Mouse (Mus musculus): ENCODE data around the gene Rbm47. TPM values are rescaled to one million over a fixed set of nuclear protein-coding genes. Genes with fewer than 3 reads are reported as not detected.

Gene Rbm47
- polyA plus RNA-seq, 1 experiment from 2014 or later: 53.2 TPM

GRCm38 (mm10) chr5:66151301-66152188, 21.4 kb downstream of the Rbm47 start:
- Histone ChIP-seq H3K4me2 (replicated peaks; ENCODE audit: low read depth, low read length) (peak overlapping the region; percentile 87), H3K9ac (replicated peaks; ENCODE audit: low read depth, low read length) (peak overlapping the region; percentile 46; the same call in 1 of the 2 replicates), H3K36me3 (ENCODE audit: control insufficient read depth, insufficient read depth, low read length) (no peaks in the 10 kb centered on the region), H3K4me3 (ENCODE audit: low read depth, low read length) (peak overlapping the region; percentile 52), H3K9me3 (ENCODE audit: control insufficient read depth, low read depth, low read length) (no peaks in the 10 kb centered on the region), H3K4me1 (ENCODE audit: control insufficient read depth, insufficient read depth, low read length) (0 out of 2 replicates have a peak, but pooled peaks cover 3% of the 10 kb centered on the region), H3K27ac (ENCODE audit: low read length) (peak overlapping the region; percentile 94), H3K27me3 (ENCODE audit: control insufficient read depth, insufficient read depth, low read length) (peaks cover 7% of the 10 kb centered on the region; the same call in 1 of the 2 replicates)
- peak; percentile 69 for ATAC-seq (ENCODE audit: insufficient number of reproducible peaks, insufficient read depth, low FRiP score, low read depth)
- 9% methylated on average over 37 of the region's 37 CpGs for WGBS

GRCm38 (mm10) chr5:66150706-66151300, 22.1 kb downstream of the Rbm47 start:
- H3K9ac ChIP-seq (replicated peaks; ENCODE audit: low read depth, low read length): peak overlapping the region; percentile 46
- peaks cover 7% of the 10 kb centered on the region; the same call in 1 of the 2 replicates for H3K27me3 ChIP-seq (ENCODE audit: control insufficient read depth, insufficient read depth, low read length)
- ATAC-seq (ENCODE audit: insufficient number of reproducible peaks, insufficient read depth, low FRiP score, low read depth): peak; percentile 88
- under 1% methylated on average over 43 of the region's 43 CpGs for WGBS
- peak overlapping the region; percentile 52 for H3K4me3 ChIP-seq (ENCODE audit: low read depth, low read length)
- H3K4me1 ChIP-seq (ENCODE audit: control insufficient read depth, insufficient read depth, low read length): 0 out of 2 replicates have a peak, but pooled peaks cover 3% of the 10 kb centered on the region
- H3K4me2 ChIP-seq (replicated peaks; ENCODE audit: low read depth, low read length): peak overlapping the region; percentile 87
- H3K36me3 ChIP-seq (ENCODE audit: control insufficient read depth, insufficient read depth, low read length): no peaks in the 10 kb centered on the region
- H3K27ac ChIP-seq (ENCODE audit: low read length): peak overlapping the region; percentile 94
- no peaks in the 10 kb centered on the region for H3K9me3 ChIP-seq (ENCODE audit: control insufficient read depth, low read depth, low read length)

GRCm38 (mm10) chr5:66150106-66150705, 22.7 kb downstream of the Rbm47 start:
- 2% methylated on average over 18 of the region's 18 CpGs for whole genome bisulfite sequencing
- Histone ChIP-seq H3K36me3 (ENCODE audit: control insufficient read depth, insufficient read depth, low read length) (no peaks in the 10 kb centered on the region), H3K9ac (replicated peaks; ENCODE audit: low read depth, low read length) (peak overlapping the region; percentile 46), H3K27ac (ENCODE audit: low read length) (peak overlapping the region; percentile 94), H3K4me1 (ENCODE audit: control insufficient read depth, insufficient read depth, low read length) (0 out of 2 replicates have a peak, but pooled peaks cover 3% of the 10 kb centered on the region), H3K4me2 (replicated peaks; ENCODE audit: low read depth, low read length) (peak overlapping the region; percentile 87), H3K9me3 (ENCODE audit: control insufficient read depth, low read depth, low read length) (no peaks in the 10 kb centered on the region), H3K4me3 (ENCODE audit: low read depth, low read length) (peak overlapping the region; percentile 52), H3K27me3 (ENCODE audit: control insufficient read depth, insufficient read depth, low read length) (peaks cover 7% of the 10 kb centered on the region; the same call in 1 of the 2 replicates)
- no peak for ATAC-seq (ENCODE audit: insufficient number of reproducible peaks, insufficient read depth, low FRiP score, low read depth)

- Histone ChIP-seq H3K4me2 (replicated peaks; ENCODE audit: low read depth, low read length) (peak overlapping the region; percentile 87), H3K36me3 (ENCODE audit: control insufficient read depth, insufficient read depth, low read length) (no peaks in the 10 kb centered on the region), H3K27me3 (ENCODE audit: control insufficient read depth, insufficient read depth, low read length) (peaks cover 7% of the 10 kb centered on the region; the same call in 1 of the 2 replicates), H3K27ac (ENCODE audit: low read length) (no peak overlapping the region), H3K9me3 (ENCODE audit: control insufficient read depth, low read depth, low read length) (no peaks in the 10 kb centered on the region), H3K4me3 (ENCODE audit: low read depth, low read length) (peak overlapping the region; percentile 52; the same call in 1 of the 2 replicates), H3K9ac (replicated peaks; ENCODE audit: low read depth, low read length) (0 out of 2 replicates have a peak overlapping the region, but pooled peaks have one; percentile 6), H3K4me1 (ENCODE audit: control insufficient read depth, insufficient read depth, low read length) (0 out of 2 replicates have a peak, but pooled peaks cover 3% of the 10 kb centered on the region)
- 33% methylated on average over 3 of the region's 3 CpGs for WGBS
- no peak for ATAC-seq (ENCODE audit: insufficient number of reproducible peaks, insufficient read depth, low FRiP score, low read depth)
These were observed 23.3 kb downstream of the Rbm47 start for GRCm38 (mm10) chr5:66149571-66149970.

GRCm38 (mm10) chr5:66149111-66149510, 23.8 kb downstream of the Rbm47 start:
- H3K27me3 ChIP-seq (ENCODE audit: control insufficient read depth, insufficient read depth, low read length): peaks cover 7% of the 10 kb centered on the region; the same call in 1 of the 2 replicates
- no peak overlapping the region for H3K9ac ChIP-seq (replicated peaks; ENCODE audit: low read depth, low read length)
- peak overlapping the region; percentile 87; the same call in 1 of the 2 replicates for H3K4me2 ChIP-seq (replicated peaks; ENCODE audit: low read depth, low read length)
- 68% methylated on average over 2 of the region's 2 CpGs for WGBS
- H3K27ac ChIP-seq (ENCODE audit: low read length): no peak overlapping the region
- H3K9me3 ChIP-seq (ENCODE audit: control insufficient read depth, low read depth, low read length): no peaks in the 10 kb centered on the region
- H3K36me3 ChIP-seq (ENCODE audit: control insufficient read depth, insufficient read depth, low read length): no peaks in the 10 kb centered on the region
- ATAC-seq (ENCODE audit: insufficient number of reproducible peaks, insufficient read depth, low FRiP score, low read depth): no peak
- H3K4me3 ChIP-seq (ENCODE audit: low read depth, low read length): peak overlapping the region; percentile 52; the same call in 1 of the 2 replicates
- 0 out of 2 replicates have a peak, but pooled peaks cover 3% of the 10 kb centered on the region for H3K4me1 ChIP-seq (ENCODE audit: control insufficient read depth, insufficient read depth, low read length)

GRCm38 (mm10) chr5:66147313-66147712, 25.6 kb downstream of the Rbm47 start:
- 96% methylated on average over 3 of the region's 3 CpGs for WGBS

GRCm38 (mm10) chr5:66145583-66145982, 27.3 kb downstream of the Rbm47 start:
- peaks cover 7% of the 10 kb centered on the region; the same call in 1 of the 2 replicates for H3K27me3 ChIP-seq (ENCODE audit: control insufficient read depth, insufficient read depth, low read length)
- H3K27ac ChIP-seq (ENCODE audit: low read length): no peak overlapping the region
- 77% methylated on average over 5 of the region's 5 CpGs for WGBS
- no peak overlapping the region for H3K9ac ChIP-seq (replicated peaks; ENCODE audit: low read depth, low read length)
- H3K9me3 ChIP-seq (ENCODE audit: control insufficient read depth, low read depth, low read length): no peaks in the 10 kb centered on the region
- H3K4me3 ChIP-seq (ENCODE audit: low read depth, low read length): no peak overlapping the region
- no peaks in the 10 kb centered on the region for H3K36me3 ChIP-seq (ENCODE audit: control insufficient read depth, insufficient read depth, low read length)
- ATAC-seq (ENCODE audit: insufficient number of reproducible peaks, insufficient read depth, low FRiP score, low read depth): no peak
- no peaks in the 10 kb centered on the region for H3K4me1 ChIP-seq (ENCODE audit: control insufficient read depth, insufficient read depth, low read length)
- H3K4me2 ChIP-seq (replicated peaks; ENCODE audit: low read depth, low read length): no peak overlapping the region

More at GRCm38 (mm10) chr5:66147313-66147712, 25.6 kb downstream of the Rbm47 start:
- H3K4me1 ChIP-seq (ENCODE audit: control insufficient read depth, insufficient read depth, low read length): 0 out of 2 replicates have a peak, but pooled peaks cover 3% of the 10 kb centered on the region
- H3K27ac ChIP-seq (ENCODE audit: low read length): no peak overlapping the region
- H3K27me3 ChIP-seq (ENCODE audit: control insufficient read depth, insufficient read depth, low read length): peaks cover 7% of the 10 kb centered on the region; the same call in 1 of the 2 replicates
- H3K9ac ChIP-seq (replicated peaks; ENCODE audit: low read depth, low read length): no peak overlapping the region
- no peaks in the 10 kb centered on the region for H3K36me3 ChIP-seq (ENCODE audit: control insufficient read depth, insufficient read depth, low read length)
- no peak overlapping the region for H3K4me3 ChIP-seq (ENCODE audit: low read depth, low read length)
- ATAC-seq (ENCODE audit: insufficient number of reproducible peaks, insufficient read depth, low FRiP score, low read depth): no peak
- H3K4me2 ChIP-seq (replicated peaks; ENCODE audit: low read depth, low read length): no peak overlapping the region
- no peaks in the 10 kb centered on the region for H3K9me3 ChIP-seq (ENCODE audit: control insufficient read depth, low read depth, low read length)

Measured in stomach, embryonic 14.5 days (tissue).